In genomic region chr4:45253839-45254601, GRCm38 (mm10) we compare ENCODE assay signal across 11 mouse cellular contexts. TPM values are rescaled to one million over a fixed set of nuclear protein-coding genes. Genes with fewer than 3 reads are reported as not detected.
DNase-seq lines count a peak whose midpoint lies in the region; ATAC-seq lines count a peak whose summit lies in the region.
"Had no signal": no experiment of that assay in that cellular context is flagged by ENCODE, and none has a peak within 500 bp of the region (broad histone marks: within the 10 kb centered on the region; RNA-seq: fewer than 3 reads in every experiment).

No protein-coding gene starts in this region.

- 0 out of 2 replicates have a peak, but pooled peaks have one; percentile 27 for ATAC-seq in forebrain, embryonic 11.5 days (replicated peaks; ENCODE audit: low FRiP score)
- ATAC-seq: intestine, postnatal 0 days had no signal

- no peak overlapping the region for H3K4me3 ChIP-seq in forebrain, embryonic 11.5 days (ENCODE audit: low read depth, low read length)
- no peak overlapping the region for H3K4me3 ChIP-seq in forebrain, embryonic 10.5 days

- no peak for DNase-seq in forebrain, embryonic 11.5 days (ENCODE audit: low spot score)
- DNase-seq in forebrain, embryonic 10.5 days (ENCODE audit: extremely low spot score, low spot score), result no peak
- DNase-seq in urinary bladder, postnatal 25 days (ENCODE audit: low spot score), result peak; percentile 6
- no peak for DNase-seq in urinary bladder, postnatal 36 days (ENCODE audit: low spot score in 2 of 2)
- DNase-seq in left cerebral cortex, adult 8-10 months (ENCODE audit: low spot score in 2 of 2), result peak; percentile 12 to 20
- no peak for DNase-seq in c-Kit-positive CD71-positive TER-119-positive erythroid progenitor cells, embryonic 14.5 days (ENCODE audit: low spot score)
- no peak for DNase-seq in testis, postnatal 10 days (ENCODE audit: low spot score)
- DNase-seq in urinary bladder, postnatal 14 days (ENCODE audit: low spot score), result no peak

- no peaks in the 10 kb centered on the region for H3K36me3 ChIP-seq in forebrain, embryonic 11.5 days (ENCODE audit: control insufficient read depth, insufficient read depth, low read length)
- no peaks in the 10 kb centered on the region for H3K36me3 ChIP-seq in forebrain, embryonic 10.5 days (replicated peaks)

- no peaks in the 10 kb centered on the region for H3K9me3 ChIP-seq in forebrain, embryonic 11.5 days (ENCODE audit: control insufficient read depth, low read length)
- H3K9me3 ChIP-seq in forebrain, embryonic 10.5 days, result no peaks in the 10 kb centered on the region

- WGBS in forebrain, embryonic 11.5 days, result 34% methylated on average over 11 of the region's 11 CpGs
- WGBS in forebrain, embryonic 10.5 days, result 42% methylated on average over 11 of the region's 11 CpGs

- H3K4me2 ChIP-seq in forebrain, embryonic 11.5 days (ENCODE audit: low read depth, low read length, severe bottlenecking), result no peak overlapping the region

- H3K9ac ChIP-seq in forebrain, embryonic 11.5 days (ENCODE audit: low read length), result no peak overlapping the region
- H3K9ac ChIP-seq: liver, embryonic 14.5 days had no signal

- H3K4me1 ChIP-seq in forebrain, embryonic 11.5 days (replicated peaks; ENCODE audit: control insufficient read depth, insufficient read depth, low read length), result peaks cover 14% of the 10 kb centered on the region
- H3K4me1 ChIP-seq in forebrain, embryonic 10.5 days, result peaks cover 43% of the 10 kb centered on the region

- H3K27me3 ChIP-seq in forebrain, embryonic 11.5 days (ENCODE audit: control insufficient read depth, insufficient read depth, low read length), result no peaks in the 10 kb centered on the region
- H3K27me3 ChIP-seq in forebrain, embryonic 10.5 days (ENCODE audit: poor library complexity, severe bottlenecking), result 0 out of 2 replicates have a peak, but pooled peaks cover 11% of the 10 kb centered on the region
- H3K27me3 ChIP-seq: CH12.LX had no signal

- H3K27ac ChIP-seq in forebrain, embryonic 11.5 days (ENCODE audit: low read depth, low read length), result no peak overlapping the region
- H3K27ac ChIP-seq in forebrain, embryonic 10.5 days, result no peak overlapping the region
- H3K27ac ChIP-seq: liver, embryonic 14.5 days had no signal

RNA-seq across cellular contexts. Expression of gene Trmt10b, which starts 42.9 kb away (rescaled TPM):
- 14.1 and 15.4 TPM in 2 replicates for polyA plus RNA-seq in forebrain, embryonic 11.5 days (2014; fragmentation: Nextera tagmentation; extraction: Ambion mirVana)
- 16.2 and 17.2 TPM in 2 replicates for polyA plus RNA-seq in forebrain, embryonic 10.5 days (2016; fragmentation: Nextera tagmentation; extraction: Ambion mirVana)
- total RNA-seq in left cerebral cortex, adult 8-10 months (2022), result 10 to 100 TPM; 15.0 to 20.7 (median 16.7) TPM

Comparison
In these comparisons a context has a peak if more than half of its experiments do, and no peak if none do; other contexts are left out.
1. DNase-seq: peak in urinary bladder, postnatal 25 days (single experiment) and left cerebral cortex, adult 8-10 months (2 of 2); none in forebrain, embryonic 11.5 days (single experiment), forebrain, embryonic 10.5 days (single experiment), urinary bladder, postnatal 36 days (0 of 2), c-Kit-positive CD71-positive TER-119-positive erythroid progenitor cells, embryonic 14.5 days (single experiment), testis, postnatal 10 days (single experiment) and urinary bladder, postnatal 14 days (single experiment).